Mouse (Mus musculus): ENCODE measurements at regions not wholly inside any gene's neighbourhood (a gene's known extent, or its start where the extent isn't known, plus 50 kb on each side); places are given as distances from the start of the nearest gene placed in this dataset.

DNA sequence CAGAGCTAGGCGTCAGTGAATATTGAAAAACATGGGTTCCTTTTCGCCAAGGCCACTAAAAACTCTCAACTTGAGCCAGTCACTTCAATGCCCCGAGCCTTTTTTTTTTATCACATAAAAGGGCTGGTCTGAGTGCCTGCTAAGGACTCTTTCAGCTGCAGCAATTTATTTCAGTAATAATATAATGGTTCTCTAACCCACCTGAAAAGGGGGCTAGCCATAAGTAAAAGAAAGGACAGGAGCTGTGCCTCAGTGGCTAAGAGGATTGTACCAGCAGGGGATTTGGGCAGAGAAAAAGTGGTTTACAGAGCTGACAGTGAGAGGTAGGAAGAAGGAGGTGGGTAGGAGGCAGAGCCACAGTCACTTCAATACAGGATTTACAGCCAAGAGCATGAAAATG is 409.0 kb downstream of the Rapgef2 start:
- no peak for TF ChIP-seq CTCF (IDR thresholded peaks at IDR 0.05; ENCODE audit: low read depth, low read length)
- no peak for TF ChIP-seq POLR2A (IDR thresholded peaks at IDR 0.05; ENCODE audit: insufficient read depth, low read length)

Data from ES-Bruce4 (cell line).